Mouse (Mus musculus) neural tube, embryonic 15.5 days (tissue): ENCODE results near the gene Irf2bp2. TPM values are rescaled to one million over a fixed set of nuclear protein-coding genes. Genes with fewer than 3 reads are reported as not detected.

Source experiments
- ATAC-seq: fragments of 200-750 bp; cut with Nextera tagmentation; 2 replicates; pipeline ENCODE4 v1.8.0; 2017; ENCODE audit warnings: mild to moderate bottlenecking, moderate TSS enrichment, moderate library complexity; ENCODE audit not compliant: low FRiP score
- H3K27ac ChIP-seq: fragments of 300-500 bp; sonication (generic); replicated peaks from 2 replicates; pipeline ENCODE4 v1.5.1; 2015; ENCODE audit warnings: mild to moderate bottlenecking, inconsistent platforms
- H3K27me3 ChIP-seq: fragments of 300-500 bp; sonication (generic); replicated peaks from 2 replicates; pipeline ENCODE4 v1.6.1; 2015; ENCODE audit warnings: inconsistent platforms
- H3K36me3 ChIP-seq: fragments of 300-500 bp; sonication (generic); 2 replicates; pipeline ENCODE4 v1.6.1; 2015; ENCODE audit warnings: inconsistent platforms
- H3K4me1 ChIP-seq: fragments of 300-500 bp; sonication (generic); 2 replicates; pipeline ENCODE4 v1.6.1; 2015; ENCODE audit warnings: inconsistent platforms
- H3K4me2 ChIP-seq: fragments of 300-500 bp; sonication (generic); 2 replicates; pipeline ENCODE4 v1.6.1; 2015; ENCODE audit warnings: inconsistent platforms, mild to moderate bottlenecking, moderate library complexity
- H3K4me3 ChIP-seq: fragments of 300-500 bp; sonication (generic); replicated peaks from 2 replicates; pipeline ENCODE4 v1.5.1; 2015; ENCODE audit warnings: mild to moderate bottlenecking, inconsistent platforms
- H3K9ac ChIP-seq: fragments of 300-500 bp; sonication (generic); replicated peaks from 2 replicates; pipeline ENCODE4 v1.6.1; 2015; ENCODE audit warnings: mild to moderate bottlenecking, inconsistent platforms
- H3K9me3 ChIP-seq: fragments of 300-500 bp; sonication (generic); replicated peaks from 2 replicates; pipeline ENCODE4 v1.6.1; 2016; ENCODE audit warnings: inconsistent platforms
- WGBS: fragments of 180-500 bp; shearing (Covaris S2); methylation state at CpG from one replicate; pipeline ENCODE4 v1.1.7; 2015; ENCODE audit warnings: mixed read lengths; 5-methylcytosine and 5-hydroxymethylcytosine counted together
- polyA plus RNA-seq: library from polyadenylated mRNA; unstranded; fragments of >200 nt; fragmentation: Nextera tagmentation; extraction: Ambion mirVana; gene quantifications from 2 replicates; pipeline ENCODE4 v1.2.1, GENCODE M21; 2015

Irf2bp2 gene
- 9.8 and 10.4 TPM in 2 replicates for polyA plus RNA-seq

DNA sequence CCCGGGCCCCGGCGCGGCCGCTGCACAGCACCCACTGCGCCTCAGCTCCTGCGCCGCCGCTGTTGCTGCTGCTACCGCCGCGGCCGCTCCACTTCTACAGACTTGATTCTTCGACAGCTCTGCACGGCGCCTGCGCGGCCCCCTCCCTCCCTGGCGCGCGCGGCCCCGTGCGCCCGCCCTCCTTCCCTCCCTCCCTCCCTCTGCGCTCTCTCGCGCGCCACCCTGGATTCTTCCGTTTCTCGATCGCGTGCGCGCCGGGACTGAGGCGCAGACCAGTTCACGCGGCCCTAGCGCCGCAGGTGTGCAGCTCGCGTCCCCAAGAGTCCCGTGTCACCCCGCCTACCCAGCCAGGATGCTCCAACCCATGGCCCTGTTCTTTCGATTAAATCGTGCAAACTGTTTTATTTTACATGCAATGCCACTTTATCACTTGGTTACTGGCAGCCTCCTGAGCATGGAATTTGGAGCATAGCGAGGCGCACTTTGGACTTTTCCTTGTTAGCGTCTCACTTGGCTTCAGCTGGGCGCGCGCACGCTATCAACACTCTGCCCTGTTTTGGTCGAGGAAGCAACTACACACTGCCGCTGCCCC lies at the start of gene Irf2bp2:
Gene Irf2bp2, minus strand, starts transcription at position 98 of the 592 bp plus-strand sequence.
- peak within 1 kb of the TSS; percentile 98 for H3K4me2 ChIP-seq
- H3K9me3 ChIP-seq: no peaks in the 10 kb centered on the region
- H3K4me3 ChIP-seq: peak within 1 kb of the TSS; percentile 94
- H3K27ac ChIP-seq: peak within 1 kb of the TSS; percentile 99
- under 1% methylated on average over 53 of the region's 56 CpGs for WGBS
- peaks cover 53% of the 10 kb centered on the region for H3K4me1 ChIP-seq
- H3K36me3 ChIP-seq: no peaks in the 10 kb centered on the region; the same call in 1 of the 2 replicates
- no peaks in the 10 kb centered on the region for H3K27me3 ChIP-seq
- peak within 1 kb of the TSS; percentile 99 for H3K9ac ChIP-seq
- ATAC-seq: peak; percentile 83

DNA sequence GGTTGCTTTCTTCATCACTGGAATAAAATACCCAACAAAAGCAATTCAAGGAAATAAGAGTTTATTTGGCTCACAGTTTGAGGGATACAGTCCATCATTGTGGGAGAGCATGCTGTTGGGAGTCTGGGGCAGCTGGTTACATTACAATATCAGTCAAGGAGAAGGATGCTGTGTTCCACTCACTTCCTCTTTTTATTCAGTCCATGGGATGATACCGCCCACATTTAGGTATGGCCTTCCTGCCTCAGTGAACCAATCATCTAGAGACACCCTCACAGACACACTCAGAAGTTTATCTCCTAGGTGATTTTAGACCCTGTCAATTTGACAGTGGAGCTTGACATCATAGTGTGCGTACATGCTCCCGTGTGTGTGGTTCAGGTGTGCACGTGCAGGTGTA lies 48.9 kb upstream of the Irf2bp2 start:
- no peak for ATAC-seq
- no peaks in the 10 kb centered on the region for H3K27me3 ChIP-seq
- no peak overlapping the region for H3K4me2 ChIP-seq
- H3K9me3 ChIP-seq: no peaks in the 10 kb centered on the region
- H3K4me3 ChIP-seq: no peak overlapping the region
- H3K9ac ChIP-seq: no peak overlapping the region
- no peak overlapping the region for H3K27ac ChIP-seq
- WGBS: 96% methylated on average over 4 of the region's 4 CpGs
- H3K4me1 ChIP-seq: no peaks in the 10 kb centered on the region
- H3K36me3 ChIP-seq: no peaks in the 10 kb centered on the region

DNA sequence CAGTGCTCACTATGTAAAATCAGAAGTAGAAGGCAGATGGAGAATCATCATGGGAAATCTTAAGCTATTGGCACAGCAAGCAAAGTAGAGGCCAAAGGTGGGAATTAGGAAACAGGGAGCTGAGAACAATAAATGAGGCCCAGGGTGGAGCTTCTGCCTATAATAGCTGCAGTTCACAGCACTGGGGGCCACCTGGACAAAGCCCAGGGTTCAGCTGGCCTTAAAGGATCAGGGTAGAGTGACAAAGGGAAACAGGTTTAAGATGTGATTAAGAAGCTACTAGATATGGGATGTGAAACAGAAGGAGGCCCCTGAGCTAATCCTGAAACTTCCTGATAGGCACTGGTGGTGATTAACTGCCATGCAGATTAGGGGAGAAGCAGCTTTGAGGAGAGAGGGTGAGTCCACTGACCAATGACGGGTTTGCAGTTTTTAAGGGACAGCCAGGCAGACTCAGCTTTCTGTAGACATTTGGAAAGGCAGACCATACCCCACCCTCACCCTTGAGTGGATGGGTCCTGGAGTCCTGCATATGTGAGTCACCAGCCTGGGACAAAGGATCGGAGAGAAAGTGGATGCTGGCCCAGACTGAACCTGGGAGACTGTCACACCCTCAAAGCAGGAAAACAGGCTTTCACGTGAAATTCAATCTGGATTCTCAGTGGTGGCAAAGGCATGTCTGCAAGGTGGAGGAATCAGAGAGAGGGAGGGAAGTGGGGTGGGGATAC lies 47.9 kb upstream of the Irf2bp2 start:
- Histone ChIP-seq H3K4me2 (no peak overlapping the region), H3K9ac (no peak overlapping the region), H3K36me3 (no peaks in the 10 kb centered on the region), H3K9me3 (no peaks in the 10 kb centered on the region), H3K27ac (no peak overlapping the region), H3K27me3 (no peaks in the 10 kb centered on the region), H3K4me1 (no peaks in the 10 kb centered on the region), H3K4me3 (no peak overlapping the region)
- no peak for ATAC-seq
- 73% methylated on average over 3 of the region's 3 CpGs for WGBS

DNA sequence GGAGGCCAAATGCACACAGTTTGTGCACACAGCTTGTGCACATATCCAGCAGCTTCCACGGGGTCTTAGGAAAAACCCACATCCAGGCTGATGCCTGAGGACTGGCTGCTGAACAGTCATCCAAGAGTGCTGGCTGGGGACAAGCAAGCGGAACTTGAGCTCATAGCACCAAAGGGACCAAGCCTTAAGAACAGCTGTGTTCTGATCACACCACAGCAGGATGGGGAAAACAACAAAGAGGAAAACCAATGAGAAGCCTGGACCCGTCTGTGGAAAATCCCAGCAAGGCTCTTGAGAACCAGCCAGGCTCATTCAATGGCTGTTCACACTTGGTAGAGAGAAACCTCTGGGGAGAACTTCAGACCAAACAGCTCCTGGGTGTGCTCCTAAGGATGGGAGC lies 45.4 kb upstream of the Irf2bp2 start:
- H3K27me3 ChIP-seq: no peaks in the 10 kb centered on the region
- no peaks in the 10 kb centered on the region for H3K36me3 ChIP-seq
- no peak overlapping the region for H3K9ac ChIP-seq
- no peak overlapping the region for H3K4me3 ChIP-seq
- WGBS: 79% methylated on average over 3 of the region's 3 CpGs
- H3K9me3 ChIP-seq: no peaks in the 10 kb centered on the region
- no peak for ATAC-seq
- H3K27ac ChIP-seq: peak overlapping the region; percentile 37; the same call in 1 of the 2 replicates
- no peak overlapping the region for H3K4me2 ChIP-seq
- no peaks in the 10 kb centered on the region for H3K4me1 ChIP-seq

DNA sequence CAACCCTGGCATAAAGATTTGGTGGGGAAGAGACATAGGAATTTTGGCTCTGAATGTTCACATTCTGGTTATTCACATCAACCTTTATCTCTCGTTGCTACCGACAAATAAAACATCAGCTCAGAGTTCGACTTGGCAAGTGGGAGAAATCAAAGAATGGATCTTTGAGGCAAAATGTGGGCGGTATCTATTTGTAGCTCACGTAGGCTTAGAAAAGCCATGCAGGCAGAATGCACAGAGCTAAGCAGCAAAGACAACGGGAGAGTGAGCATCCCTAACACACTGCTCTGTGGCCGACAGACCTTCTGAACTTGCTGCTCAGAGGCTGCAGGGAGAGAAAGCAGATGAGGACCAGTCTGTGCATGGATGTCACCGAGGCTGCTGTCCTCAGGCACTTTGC lies 44.2 kb upstream of the Irf2bp2 start:
- WGBS: 78% methylated on average over 8 of the region's 8 CpGs
- no peaks in the 10 kb centered on the region for H3K36me3 ChIP-seq
- ATAC-seq: no peak
- H3K4me3 ChIP-seq: no peak overlapping the region
- no peaks in the 10 kb centered on the region for H3K4me1 ChIP-seq
- no peaks in the 10 kb centered on the region for H3K9me3 ChIP-seq
- no peak overlapping the region for H3K9ac ChIP-seq
- no peak overlapping the region for H3K4me2 ChIP-seq
- no peaks in the 10 kb centered on the region for H3K27me3 ChIP-seq
- no peak overlapping the region for H3K27ac ChIP-seq

DNA sequence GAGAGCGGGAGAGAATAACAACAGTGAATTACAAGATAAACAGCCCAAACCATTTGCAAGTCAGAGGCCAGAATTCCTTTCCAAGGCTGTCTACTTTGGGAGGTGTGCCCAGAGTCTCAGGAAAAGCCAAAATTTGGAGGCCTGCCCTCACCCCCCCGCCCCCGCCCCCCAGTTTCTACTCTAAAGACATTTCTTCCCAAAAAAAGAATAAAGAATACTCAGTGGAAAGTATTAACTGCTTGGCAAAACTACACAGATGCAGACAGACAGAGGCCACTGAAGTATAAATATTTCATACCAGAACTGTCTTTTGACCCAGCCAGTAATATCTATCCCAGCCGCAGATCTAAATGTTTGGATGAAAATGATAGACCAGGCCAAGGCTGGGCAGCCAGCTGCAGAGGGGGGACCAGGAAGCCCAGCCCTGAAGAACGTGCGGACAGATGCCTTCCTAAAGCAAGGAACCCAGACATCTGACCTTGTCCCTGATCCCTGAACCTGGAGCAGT lies 40.8 kb upstream of the Irf2bp2 start:
- Histone ChIP-seq H3K27me3 (no peaks in the 10 kb centered on the region), H3K4me1 (no peaks in the 10 kb centered on the region), H3K9ac (no peak overlapping the region), H3K27ac (no peak overlapping the region), H3K9me3 (0 out of 2 replicates have a peak, but pooled peaks cover 10% of the 10 kb centered on the region), H3K4me3 (no peak overlapping the region), H3K36me3 (no peaks in the 10 kb centered on the region), H3K4me2 (no peak overlapping the region)
- ATAC-seq: no peak
- 72% methylated on average over 6 of the region's 6 CpGs for WGBS

DNA sequence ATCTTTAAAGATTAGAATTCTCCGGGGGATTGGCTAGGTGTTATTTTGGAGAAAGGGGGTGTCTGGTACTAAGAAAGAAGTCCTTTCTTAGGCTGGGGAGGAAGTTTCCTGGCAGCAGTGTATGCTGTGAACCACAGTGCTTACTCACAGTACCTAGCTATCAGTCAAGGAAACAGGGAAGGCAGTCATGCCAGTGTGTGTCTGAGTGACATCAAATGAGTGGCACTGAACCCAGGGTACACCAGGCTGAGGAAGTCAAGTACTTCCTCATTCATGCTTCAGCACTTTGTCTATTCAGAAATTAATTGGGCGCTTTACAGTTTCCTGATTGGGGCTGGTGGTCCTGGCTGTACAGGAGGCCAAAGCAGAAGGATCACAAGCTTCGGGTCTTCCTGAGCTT lies 34.8 kb upstream of the Irf2bp2 start:
- Histone ChIP-seq H3K4me1 (no peaks in the 10 kb centered on the region), H3K9me3 (0 out of 2 replicates have a peak, but pooled peaks cover 10% of the 10 kb centered on the region), H3K4me2 (no peak overlapping the region), H3K9ac (no peak overlapping the region), H3K27ac (no peak overlapping the region), H3K36me3 (no peaks in the 10 kb centered on the region), H3K4me3 (no peak overlapping the region), H3K27me3 (no peaks in the 10 kb centered on the region)
- no peak for ATAC-seq
- WGBS: 95% methylated on average over 3 of the region's 3 CpGs

DNA sequence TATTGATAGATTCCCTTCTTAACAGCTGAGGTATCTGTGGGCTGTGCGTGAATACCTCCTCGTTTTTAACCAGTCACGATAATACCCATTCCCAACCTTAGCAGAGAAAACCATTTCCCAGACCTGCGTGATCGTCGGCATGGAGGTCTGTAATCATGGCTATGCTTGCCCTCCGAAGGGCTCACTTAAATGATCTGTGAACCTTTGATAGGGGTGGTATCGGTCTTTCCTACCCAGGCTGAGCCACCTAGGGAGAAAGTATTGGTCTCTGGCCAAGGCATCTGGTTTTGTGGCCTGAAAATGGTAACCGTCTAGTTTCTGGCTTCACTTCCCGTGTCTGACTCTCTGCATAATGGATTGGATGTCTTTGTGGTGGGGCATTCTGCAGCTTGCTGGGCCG lies 32.6 kb upstream of the Irf2bp2 start:
- no peak overlapping the region for H3K4me2 ChIP-seq
- H3K4me1 ChIP-seq: no peaks in the 10 kb centered on the region
- H3K27me3 ChIP-seq: no peaks in the 10 kb centered on the region
- 88% methylated on average over 11 of the region's 11 CpGs for WGBS
- H3K9me3 ChIP-seq: 0 out of 2 replicates have a peak, but pooled peaks cover 10% of the 10 kb centered on the region
- no peak for ATAC-seq
- H3K27ac ChIP-seq: no peak overlapping the region
- no peak overlapping the region for H3K9ac ChIP-seq
- no peak overlapping the region for H3K4me3 ChIP-seq
- no peaks in the 10 kb centered on the region for H3K36me3 ChIP-seq

DNA sequence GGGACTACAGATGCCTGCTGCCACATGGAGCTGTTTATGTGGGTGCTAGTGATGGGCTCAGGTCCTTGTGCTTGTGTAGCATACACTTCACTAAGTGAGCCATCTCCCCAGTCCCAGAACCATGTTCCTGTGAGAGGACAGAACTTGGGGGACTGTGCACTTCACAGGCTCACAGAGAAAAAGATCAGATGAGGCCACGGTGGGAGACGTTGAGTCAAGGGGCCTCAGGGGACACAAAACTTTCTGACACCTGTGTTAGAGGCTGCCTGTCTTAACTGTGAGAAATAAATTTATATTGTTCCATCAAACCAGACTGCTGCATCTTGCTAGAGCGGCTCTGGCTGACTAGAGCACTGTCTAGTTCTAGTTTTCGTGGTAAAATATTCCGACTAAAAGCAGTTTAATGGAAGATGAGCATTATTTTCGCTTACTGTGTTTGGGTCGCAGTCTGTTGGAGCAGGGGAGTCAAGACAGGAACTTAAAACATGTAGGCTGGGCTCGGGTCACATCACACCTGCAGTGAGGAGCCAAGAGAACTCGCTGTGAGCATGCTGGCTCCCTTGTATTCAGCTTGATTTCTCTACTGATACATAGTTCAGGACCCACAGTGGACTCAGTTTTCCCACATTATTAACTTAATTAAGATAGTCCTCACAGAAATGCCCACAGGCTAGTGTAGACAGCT lies 28.5 kb upstream of the Irf2bp2 start:
- no peaks in the 10 kb centered on the region for H3K4me1 ChIP-seq
- H3K9me3 ChIP-seq: no peaks in the 10 kb centered on the region
- WGBS: 90% methylated on average over 9 of the region's 9 CpGs
- H3K4me3 ChIP-seq: no peak overlapping the region
- no peak for ATAC-seq
- no peak overlapping the region for H3K4me2 ChIP-seq
- H3K27ac ChIP-seq: no peak overlapping the region
- no peaks in the 10 kb centered on the region for H3K36me3 ChIP-seq
- H3K9ac ChIP-seq: no peak overlapping the region
- H3K27me3 ChIP-seq: no peaks in the 10 kb centered on the region

DNA sequence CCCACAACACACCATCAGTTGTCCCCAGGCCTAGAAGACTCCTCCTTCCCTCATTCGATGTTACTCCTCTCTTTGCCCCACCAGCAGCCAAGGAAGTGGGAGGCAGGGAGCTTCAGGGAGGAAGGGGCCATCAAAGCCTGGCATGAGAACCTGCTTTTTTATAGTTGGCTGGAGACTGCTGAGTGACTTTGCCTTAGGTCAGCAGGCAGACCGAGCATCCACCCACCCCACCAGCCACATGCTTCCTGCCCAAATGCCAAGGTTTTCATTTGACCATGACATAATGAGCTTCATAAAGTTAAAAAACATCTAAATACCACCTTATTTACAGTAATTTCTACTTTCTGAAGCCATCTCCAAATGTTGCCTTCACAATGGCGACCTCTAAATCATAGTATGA lies 26.9 kb upstream of the Irf2bp2 start:
- ATAC-seq: no peak
- Histone ChIP-seq H3K27me3 (no peaks in the 10 kb centered on the region), H3K27ac (no peak overlapping the region), H3K4me2 (no peak overlapping the region), H3K9me3 (no peaks in the 10 kb centered on the region), H3K4me3 (no peak overlapping the region), H3K9ac (no peak overlapping the region), H3K4me1 (no peaks in the 10 kb centered on the region), H3K36me3 (no peaks in the 10 kb centered on the region)
- WGBS: 72% methylated on average over 3 of the region's 3 CpGs

DNA sequence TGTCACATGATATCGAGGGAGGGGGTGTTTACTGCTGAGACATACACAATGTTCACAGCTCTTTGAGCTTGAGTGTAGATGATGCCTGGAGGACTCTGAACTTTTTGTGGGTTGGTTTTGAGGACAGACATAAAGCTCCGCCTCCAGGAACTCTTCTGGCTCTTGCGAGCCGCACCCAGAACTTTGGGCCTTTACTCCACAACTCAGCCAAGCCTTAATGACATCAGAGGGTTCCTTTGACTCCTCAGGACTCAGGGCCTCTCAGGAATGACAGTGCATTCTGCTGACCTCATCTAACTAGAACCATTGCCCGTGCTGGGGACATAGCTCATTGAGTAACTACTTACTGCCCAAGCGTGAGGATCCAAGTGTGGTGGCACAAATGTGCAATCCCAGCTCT lies 25.7 kb upstream of the Irf2bp2 start:
- ATAC-seq: no peak
- H3K36me3 ChIP-seq: no peaks in the 10 kb centered on the region
- H3K27ac ChIP-seq: no peak overlapping the region
- H3K4me3 ChIP-seq: no peak overlapping the region
- no peak overlapping the region for H3K9ac ChIP-seq
- no peaks in the 10 kb centered on the region for H3K9me3 ChIP-seq
- WGBS: 96% methylated on average over 6 of the region's 6 CpGs
- H3K4me2 ChIP-seq: no peak overlapping the region
- H3K27me3 ChIP-seq: no peaks in the 10 kb centered on the region
- H3K4me1 ChIP-seq: no peaks in the 10 kb centered on the region

DNA sequence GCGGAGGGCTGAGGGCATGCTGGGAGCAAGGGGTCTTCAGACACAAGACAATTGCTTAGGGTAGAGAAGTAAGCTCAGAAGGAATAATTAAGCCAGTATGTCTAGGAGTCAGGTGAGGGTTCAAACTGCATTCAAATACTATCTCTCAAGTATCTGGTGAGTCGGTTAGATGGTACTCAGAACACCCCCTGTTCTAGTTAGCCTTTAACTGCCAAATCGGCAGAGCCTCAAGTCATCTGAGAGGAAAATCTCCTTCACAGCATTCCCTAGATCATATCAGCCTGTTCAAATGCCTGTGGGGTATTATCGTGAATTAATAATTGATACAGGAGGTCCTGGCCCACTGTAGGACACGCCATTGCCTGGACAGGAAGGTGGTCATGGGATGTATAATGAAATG lies 23.9 kb upstream of the Irf2bp2 start:
- H3K9ac ChIP-seq: no peak overlapping the region
- no peak overlapping the region for H3K27ac ChIP-seq
- no peaks in the 10 kb centered on the region for H3K4me1 ChIP-seq
- no peak for ATAC-seq
- H3K27me3 ChIP-seq: no peaks in the 10 kb centered on the region
- H3K4me3 ChIP-seq: no peak overlapping the region
- WGBS: 96% methylated on average over 5 of the region's 5 CpGs
- no peaks in the 10 kb centered on the region for H3K9me3 ChIP-seq
- H3K36me3 ChIP-seq: no peaks in the 10 kb centered on the region
- H3K4me2 ChIP-seq: no peak overlapping the region
